Mouse (Mus musculus) testis, adult 2 months (tissue): ENCODE measurements around the gene Scube1.

ENCODE experiments used
- CTCF ChIP-seq: fragments of 200-500 bp; IDR thresholded peaks from 2 replicates; pipeline ENCODE4 v1.5.1; 2012; ENCODE audit warnings: low read depth, mild to moderate bottlenecking, inconsistent platforms, low read length, moderate library complexity; ENCODE audit not compliant: control insufficient read depth, insufficient read depth, insufficient replicate concordance
- POLR2A ChIP-seq: fragments of 200-500 bp; IDR thresholded peaks from 2 replicates; pipeline ENCODE4 v1.6.1; 2012; ENCODE audit warnings: low read depth, mild to moderate bottlenecking, inconsistent platforms, low read length, moderate library complexity; ENCODE audit not compliant: control insufficient read depth

- no peak for TF ChIP-seq CTCF
- TF ChIP-seq POLR2A: no peak
Measured at GRCm38 (mm10) chr15:83699132-83699833, 25.5 kb downstream of the Scube1 start.
